Mouse (Mus musculus): ENCODE measurements at regions not wholly inside any gene's neighbourhood (a gene's known extent, or its start where the extent isn't known, plus 50 kb on each side); places are given as distances from the start of the nearest gene placed in this dataset.

GRCm38 (mm10) chrX:12285141-12285540 is 125.0 kb upstream of the Bcor start:
- no peaks in the 10 kb centered on the region for H3K9me3 ChIP-seq
- H3K4me1 ChIP-seq: peaks cover 37% of the 10 kb centered on the region
- WGBS: 34% methylated on average over 5 of the region's 5 CpGs
- DNase-seq (ENCODE audit: extremely low spot score, low spot score): no peak
- peaks cover 81% of the 10 kb centered on the region for H3K27me3 ChIP-seq (ENCODE audit: poor library complexity, severe bottlenecking)
- no peak overlapping the region for H3K4me3 ChIP-seq
- H3K36me3 ChIP-seq (replicated peaks): no peaks in the 10 kb centered on the region
- H3K27ac ChIP-seq: no peak overlapping the region

- Histone ChIP-seq H3K36me3 (replicated peaks) (no peaks in the 10 kb centered on the region), H3K4me3 (no peak overlapping the region), H3K27ac (peak overlapping the region; percentile 72; the same call in 1 of the 2 replicates), H3K4me1 (peaks cover 37% of the 10 kb centered on the region), H3K27me3 (ENCODE audit: poor library complexity, severe bottlenecking) (peaks cover 88% of the 10 kb centered on the region), H3K9me3 (no peaks in the 10 kb centered on the region)
- DNase-seq (ENCODE audit: extremely low spot score, low spot score): peak; percentile 37
- 14% methylated on average over 24 of the region's 24 CpGs for WGBS
Observed at GRCm38 (mm10) chrX:12285976-12286909, 126.1 kb upstream of the Bcor start.

- peaks cover 37% of the 10 kb centered on the region for H3K4me1 ChIP-seq
- H3K27ac ChIP-seq: peak overlapping the region; percentile 72
- H3K36me3 ChIP-seq (replicated peaks): no peaks in the 10 kb centered on the region
- H3K27me3 ChIP-seq (ENCODE audit: poor library complexity, severe bottlenecking): peaks cover 92% of the 10 kb centered on the region
- no peak for DNase-seq (ENCODE audit: extremely low spot score, low spot score)
- no peaks in the 10 kb centered on the region for H3K9me3 ChIP-seq
- H3K4me3 ChIP-seq: no peak overlapping the region
- WGBS: 22% methylated on average over 18 of the region's 18 CpGs
Observed at GRCm38 (mm10) chrX:12286910-12287522, 126.9 kb upstream of the Bcor start.

- peak; percentile 24 for DNase-seq (ENCODE audit: extremely low spot score, low spot score)
- Histone ChIP-seq H3K4me3 (0 out of 2 replicates have a peak overlapping the region, but pooled peaks have one; percentile 5), H3K27me3 (ENCODE audit: poor library complexity, severe bottlenecking) (peaks cover 93% of the 10 kb centered on the region), H3K4me1 (peaks cover 39% of the 10 kb centered on the region), H3K27ac (peak overlapping the region; percentile 72), H3K9me3 (no peaks in the 10 kb centered on the region), H3K36me3 (replicated peaks) (no peaks in the 10 kb centered on the region)
- 7% methylated on average over 15 of the region's 17 CpGs for WGBS
Observed at GRCm38 (mm10) chrX:12287656-12288561, 127.8 kb upstream of the Bcor start.

DNA sequence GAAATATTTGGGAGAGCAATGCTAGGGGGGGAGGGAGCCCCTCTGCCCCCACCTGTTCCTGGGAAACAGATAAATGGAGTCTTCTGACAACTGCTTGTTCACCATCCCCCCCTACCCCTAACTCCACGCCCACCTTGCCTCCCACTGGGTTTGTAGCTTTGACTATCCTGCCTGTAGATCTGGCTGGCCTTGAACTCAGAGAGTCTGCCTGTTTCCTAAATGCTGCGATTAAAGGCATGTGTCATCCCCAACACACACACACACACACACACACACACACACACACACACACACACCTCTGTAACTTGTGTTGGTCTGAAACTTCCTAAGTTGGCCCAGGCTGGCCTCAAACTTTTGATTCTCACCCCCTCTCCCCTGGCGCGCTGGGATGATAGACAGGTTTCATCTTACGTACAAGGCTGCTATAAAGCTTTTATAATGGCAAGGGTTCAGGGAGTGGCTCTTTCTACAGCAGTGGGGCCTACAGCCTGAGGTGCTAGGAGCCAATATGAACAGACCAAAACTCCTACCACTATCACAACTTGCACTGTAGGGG is 128.5 kb upstream of the Bcor start:
- H3K27me3 ChIP-seq (ENCODE audit: poor library complexity, severe bottlenecking): peaks cover 95% of the 10 kb centered on the region

GRCm38 (mm10) chrX:12293146-12293545 is 133.0 kb upstream of the Bcor start:
- H3K27me3 ChIP-seq (ENCODE audit: poor library complexity, severe bottlenecking): peaks cover 90% of the 10 kb centered on the region
- 11% methylated on average over 2 of the region's 2 CpGs for WGBS

More for the DNA sequence above, 128.5 kb upstream of the Bcor start:
- peak overlapping the region; percentile 72; the same call in 1 of the 2 replicates for H3K27ac ChIP-seq
- peaks cover 42% of the 10 kb centered on the region for H3K4me1 ChIP-seq
- no peaks in the 10 kb centered on the region for H3K36me3 ChIP-seq (replicated peaks)
- no peak for DNase-seq (ENCODE audit: extremely low spot score, low spot score)
- whole genome bisulfite sequencing: 23% methylated on average over 5 of the region's 5 CpGs
- H3K4me3 ChIP-seq: no peak overlapping the region
- no peaks in the 10 kb centered on the region for H3K9me3 ChIP-seq

DNA sequence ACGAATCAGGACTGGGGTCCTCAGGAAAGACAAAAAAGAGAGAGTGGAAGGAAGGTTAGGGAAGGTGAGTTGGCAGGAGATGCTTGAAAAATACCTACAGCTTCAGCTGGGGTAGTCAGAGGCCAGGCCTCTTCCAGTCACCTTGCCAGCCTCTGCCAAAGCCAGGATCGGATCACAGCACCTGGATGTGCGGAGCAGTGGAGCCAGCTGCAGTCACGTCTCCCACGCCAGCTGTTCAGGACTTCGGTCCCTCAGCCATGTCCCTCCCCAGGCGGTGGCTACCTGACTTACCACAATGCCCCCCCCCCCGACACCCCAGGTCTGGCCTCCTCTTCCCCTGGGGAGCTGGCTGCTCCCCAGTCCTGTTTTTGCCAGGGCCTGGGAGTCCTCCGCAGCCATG is 134.3 kb upstream of the Bcor start:
- Histone ChIP-seq H3K27me3 (ENCODE audit: poor library complexity, severe bottlenecking) (peaks cover 87% of the 10 kb centered on the region), H3K4me3 (no peak overlapping the region), H3K9me3 (no peaks in the 10 kb centered on the region), H3K27ac (no peak overlapping the region), H3K4me1 (peaks cover 23% of the 10 kb centered on the region), H3K36me3 (replicated peaks) (no peaks in the 10 kb centered on the region)
- 57% methylated on average over 9 of the region's 9 CpGs for WGBS
- no peak for DNase-seq (ENCODE audit: extremely low spot score, low spot score)

More at GRCm38 (mm10) chrX:12293146-12293545, 133.0 kb upstream of the Bcor start:
- Histone ChIP-seq H3K27ac (no peak overlapping the region), H3K4me1 (peaks cover 31% of the 10 kb centered on the region), H3K36me3 (replicated peaks) (no peaks in the 10 kb centered on the region), H3K4me3 (no peak overlapping the region), H3K9me3 (no peaks in the 10 kb centered on the region)
- no peak for DNase-seq (ENCODE audit: extremely low spot score, low spot score)

GRCm38 (mm10) chrX:12294941-12295340 is 134.8 kb upstream of the Bcor start:
- WGBS: 44% methylated on average over 6 of the region's 6 CpGs
- DNase-seq (ENCODE audit: extremely low spot score, low spot score): no peak
- no peaks in the 10 kb centered on the region for H3K36me3 ChIP-seq (replicated peaks)
- peaks cover 24% of the 10 kb centered on the region for H3K4me1 ChIP-seq
- no peak overlapping the region for H3K4me3 ChIP-seq
- H3K27me3 ChIP-seq (ENCODE audit: poor library complexity, severe bottlenecking): peaks cover 87% of the 10 kb centered on the region
- H3K27ac ChIP-seq: no peak overlapping the region
- H3K9me3 ChIP-seq: no peaks in the 10 kb centered on the region

GRCm38 (mm10) chrX:12296264-12297053 is 136.3 kb upstream of the Bcor start:
- WGBS: 79% methylated on average over 9 of the region's 9 CpGs
- DNase-seq (ENCODE audit: extremely low spot score, low spot score): no peak
- H3K27ac ChIP-seq: no peak overlapping the region; the same call in 1 of the 2 replicates
- no peaks in the 10 kb centered on the region for H3K36me3 ChIP-seq (replicated peaks)
- no peak overlapping the region for H3K4me3 ChIP-seq
- H3K27me3 ChIP-seq (ENCODE audit: poor library complexity, severe bottlenecking): peaks cover 87% of the 10 kb centered on the region
- no peaks in the 10 kb centered on the region for H3K9me3 ChIP-seq
- H3K4me1 ChIP-seq: peaks cover 24% of the 10 kb centered on the region

DNA sequence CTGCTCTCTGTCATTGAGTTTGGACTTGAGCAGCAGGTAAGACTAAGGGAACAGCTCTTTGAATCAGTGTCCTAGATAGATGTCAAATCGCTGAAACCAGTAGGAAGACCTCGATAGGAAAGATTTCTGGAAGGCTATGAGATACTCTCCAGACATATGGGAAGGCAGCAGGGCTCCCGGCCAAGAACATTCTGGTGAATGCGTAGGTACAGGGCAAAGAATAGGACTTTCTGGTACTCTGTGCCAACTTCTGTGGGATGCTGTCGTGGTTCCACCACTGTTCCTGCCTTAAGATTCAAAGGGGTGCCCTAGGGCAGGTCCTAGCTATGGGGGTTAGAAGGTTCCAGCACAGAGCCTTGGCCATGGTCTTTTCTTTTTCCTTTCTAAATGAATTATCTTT is 138.5 kb upstream of the Bcor start:
- no peaks in the 10 kb centered on the region for H3K9me3 ChIP-seq
- H3K36me3 ChIP-seq (replicated peaks): no peaks in the 10 kb centered on the region
- DNase-seq (ENCODE audit: extremely low spot score, low spot score): no peak
- H3K4me1 ChIP-seq: peaks cover 20% of the 10 kb centered on the region
- peaks cover 75% of the 10 kb centered on the region for H3K27me3 ChIP-seq (ENCODE audit: poor library complexity, severe bottlenecking)
- H3K27ac ChIP-seq: no peak overlapping the region
- 86% methylated on average over 5 of the region's 5 CpGs for WGBS
- no peak overlapping the region for H3K4me3 ChIP-seq

DNA sequence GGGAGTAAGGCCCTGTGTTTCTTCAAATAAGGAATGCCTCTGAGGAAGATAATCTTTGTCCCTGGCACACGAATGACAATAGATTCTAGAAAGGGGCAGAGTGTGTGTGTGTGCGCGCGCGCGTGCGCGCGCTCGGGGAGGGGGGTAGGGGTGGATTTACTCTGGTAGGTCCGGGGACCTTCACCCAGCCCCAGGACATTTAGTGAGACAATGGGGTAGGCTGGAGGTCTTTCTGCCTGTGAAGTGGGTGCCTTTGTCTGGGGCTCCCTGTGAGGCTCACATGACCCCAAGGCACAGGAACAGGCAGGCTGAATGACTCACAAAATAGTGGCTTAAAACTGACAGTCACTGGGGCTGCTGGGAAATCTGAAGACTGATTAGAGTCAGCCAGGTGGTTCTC is 139.1 kb upstream of the Bcor start:
- no peaks in the 10 kb centered on the region for H3K36me3 ChIP-seq (replicated peaks)
- H3K4me3 ChIP-seq: no peak overlapping the region
- peaks cover 20% of the 10 kb centered on the region for H3K4me1 ChIP-seq
- no peak overlapping the region for H3K27ac ChIP-seq
- H3K9me3 ChIP-seq: no peaks in the 10 kb centered on the region
- no peak for DNase-seq (ENCODE audit: extremely low spot score, low spot score)
- WGBS: 74% methylated on average over 11 of the region's 11 CpGs
- H3K27me3 ChIP-seq (ENCODE audit: poor library complexity, severe bottlenecking): peaks cover 68% of the 10 kb centered on the region

Data from forebrain, embryonic 10.5 days (tissue).